Mouse (Mus musculus): ENCODE data around the gene Il22ra1.

Gene Il22ra1

DNA sequence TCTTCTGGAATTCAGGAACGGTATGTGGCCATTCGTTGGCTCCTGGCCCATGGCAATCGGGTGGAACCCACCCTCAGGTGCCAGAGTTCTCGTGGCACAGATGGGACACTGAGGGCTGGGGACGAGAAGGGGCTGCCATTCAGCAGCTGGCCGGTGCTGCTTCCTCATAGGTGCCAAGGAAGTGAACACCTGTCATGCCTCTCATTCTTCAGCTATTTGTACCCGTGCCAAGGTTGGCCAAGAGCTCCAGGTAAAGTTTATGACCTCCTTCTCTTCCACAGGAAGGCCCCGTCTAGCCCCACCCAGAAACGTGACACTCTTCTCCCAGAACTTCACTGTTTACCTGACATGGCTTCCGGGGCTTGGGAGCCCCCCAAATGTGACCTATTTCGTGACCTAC, 37.7 kb upstream of the Il22ra1 start:
- Histone ChIP-seq H3K36me3 (ENCODE audit: insufficient read depth, low read length) (no peaks in the 10 kb centered on the region), H3K9me3 (ENCODE audit: low read length) (no peaks in the 10 kb centered on the region), H3K4me1 (replicated peaks; ENCODE audit: low read depth, low read length) (peaks cover 33% of the 10 kb centered on the region), H3K4me3 (replicated peaks; ENCODE audit: low read length) (no peak overlapping the region), H3K27me3 (ENCODE audit: insufficient read depth, low read length) (peaks cover 42% of the 10 kb centered on the region)
- TF ChIP-seq CTCF (conservative IDR thresholded peaks at IDR 0.05; ENCODE audit: low read length) (no peak), POU5F1 (IDR thresholded peaks at IDR 0.05; ENCODE audit: borderline replicate concordance, low read length) (no peak), NANOG (IDR thresholded peaks at IDR 0.05; ENCODE audit: borderline replicate concordance, low read length) (no peak)

DNA sequence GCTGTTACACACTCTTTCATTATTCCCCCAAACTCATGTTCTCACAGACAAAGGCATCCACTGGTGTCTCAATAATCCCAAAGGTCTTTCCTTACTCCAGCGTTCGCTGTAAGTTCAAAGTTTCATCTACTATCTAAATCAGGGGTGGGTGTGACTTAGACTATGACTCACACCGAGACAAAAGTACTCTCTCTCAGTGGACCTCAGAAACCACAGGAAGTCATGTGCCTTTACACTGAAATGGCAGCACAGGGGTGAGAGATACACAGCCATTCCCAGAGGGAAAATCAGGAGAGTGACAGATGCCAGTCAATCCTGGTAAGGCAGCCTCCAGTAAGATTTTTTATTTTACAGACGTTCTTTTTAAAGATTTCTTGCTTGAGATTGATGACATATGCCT, 35.1 kb upstream of the Il22ra1 start:
- TF ChIP-seq POU5F1 (IDR thresholded peaks at IDR 0.05; ENCODE audit: borderline replicate concordance, low read length) (no peak), NANOG (IDR thresholded peaks at IDR 0.05; ENCODE audit: borderline replicate concordance, low read length) (no peak), CTCF (conservative IDR thresholded peaks at IDR 0.05; ENCODE audit: low read length) (no peak)
- Histone ChIP-seq H3K4me3 (replicated peaks; ENCODE audit: low read length) (no peak overlapping the region), H3K36me3 (ENCODE audit: insufficient read depth, low read length) (no peaks in the 10 kb centered on the region), H3K4me1 (replicated peaks; ENCODE audit: low read depth, low read length) (peaks cover 11% of the 10 kb centered on the region), H3K9me3 (ENCODE audit: low read length) (no peaks in the 10 kb centered on the region), H3K27me3 (ENCODE audit: insufficient read depth, low read length) (peaks cover 15% of the 10 kb centered on the region)

DNA sequence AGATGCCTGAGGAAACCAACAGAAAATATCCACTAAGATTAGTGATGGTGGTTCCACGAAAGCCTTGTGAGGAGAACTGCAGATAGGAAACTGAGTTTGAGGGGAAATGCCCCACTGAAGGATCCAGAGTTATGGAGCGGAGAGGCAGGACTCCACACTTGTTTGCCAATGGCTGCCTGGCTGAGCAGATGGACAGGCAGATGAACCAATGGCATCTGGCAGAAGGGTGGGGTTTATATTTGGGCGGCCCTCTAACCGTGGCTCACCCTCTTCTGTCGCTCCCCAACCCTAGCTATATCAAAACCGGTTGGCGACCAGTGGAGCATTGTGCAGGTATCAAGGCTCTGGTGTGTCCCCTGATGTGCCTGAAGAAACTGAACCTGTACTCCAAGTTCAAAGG, 29.5 kb upstream of the Il22ra1 start:
- Histone ChIP-seq H3K36me3 (ENCODE audit: insufficient read depth, low read length) (peaks cover 24% of the 10 kb centered on the region), H3K27me3 (ENCODE audit: insufficient read depth, low read length) (no peaks in the 10 kb centered on the region), H3K4me3 (replicated peaks; ENCODE audit: low read length) (peak overlapping the region; percentile 77), H3K9me3 (ENCODE audit: low read length) (no peaks in the 10 kb centered on the region), H3K4me1 (replicated peaks; ENCODE audit: low read depth, low read length) (peaks cover 21% of the 10 kb centered on the region)
- no peak for TF ChIP-seq POU5F1 (IDR thresholded peaks at IDR 0.05; ENCODE audit: borderline replicate concordance, low read length)
- TF ChIP-seq CTCF (conservative IDR thresholded peaks at IDR 0.05; ENCODE audit: low read length), result no peak
- TF ChIP-seq NANOG (IDR thresholded peaks at IDR 0.05; ENCODE audit: borderline replicate concordance, low read length), result no peak

GRCm38 (mm10) chr4:135703497-135703896, 24.5 kb upstream of the Il22ra1 start:
- Histone ChIP-seq H3K4me1 (replicated peaks; ENCODE audit: low read depth, low read length) (peaks cover 23% of the 10 kb centered on the region), H3K4me3 (replicated peaks; ENCODE audit: low read length) (no peak overlapping the region)
- TF ChIP-seq NANOG (IDR thresholded peaks at IDR 0.05; ENCODE audit: borderline replicate concordance, low read length), result no peak
- TF ChIP-seq POU5F1 (IDR thresholded peaks at IDR 0.05; ENCODE audit: borderline replicate concordance, low read length), result no peak
- no peak for TF ChIP-seq CTCF (conservative IDR thresholded peaks at IDR 0.05; ENCODE audit: low read length)

DNA sequence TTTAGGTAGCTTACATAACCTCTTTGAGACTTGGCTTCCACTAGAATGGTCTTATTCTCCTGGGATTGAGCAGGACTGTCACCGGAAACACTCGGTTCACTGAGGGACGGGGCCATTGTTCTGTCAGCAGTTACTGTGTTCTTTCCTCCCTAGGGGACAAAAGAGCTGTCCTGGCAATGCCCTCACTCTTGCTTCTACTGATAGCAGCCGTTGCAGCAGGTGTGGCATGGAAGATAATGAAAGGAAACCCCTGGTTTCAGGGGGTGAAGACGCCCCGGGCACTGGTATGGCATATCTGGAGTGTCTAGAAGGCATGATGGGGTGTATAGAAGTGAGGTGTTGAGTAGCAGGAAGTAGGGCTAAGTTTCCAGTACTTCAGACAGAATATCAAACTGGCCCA, 24.0 kb upstream of the Il22ra1 start:
- H3K9me3 ChIP-seq (ENCODE audit: low read length), result no peaks in the 10 kb centered on the region
- no peak for TF ChIP-seq POU5F1 (IDR thresholded peaks at IDR 0.05; ENCODE audit: borderline replicate concordance, low read length)
- TF ChIP-seq NANOG (IDR thresholded peaks at IDR 0.05; ENCODE audit: borderline replicate concordance, low read length), result no peak
- TF ChIP-seq CTCF (conservative IDR thresholded peaks at IDR 0.05; ENCODE audit: low read length), result no peak
- H3K27me3 ChIP-seq (ENCODE audit: insufficient read depth, low read length), result no peaks in the 10 kb centered on the region
- no peak overlapping the region for H3K4me3 ChIP-seq (replicated peaks; ENCODE audit: low read length)
- peaks cover 24% of the 10 kb centered on the region for H3K4me1 ChIP-seq (replicated peaks; ENCODE audit: low read depth, low read length)
- peaks cover 57% of the 10 kb centered on the region for H3K36me3 ChIP-seq (ENCODE audit: insufficient read depth, low read length)

More at GRCm38 (mm10) chr4:135703497-135703896, 24.5 kb upstream of the Il22ra1 start:
- Histone ChIP-seq H3K27me3 (ENCODE audit: insufficient read depth, low read length) (no peaks in the 10 kb centered on the region), H3K9me3 (ENCODE audit: low read length) (no peaks in the 10 kb centered on the region), H3K36me3 (ENCODE audit: insufficient read depth, low read length) (peaks cover 57% of the 10 kb centered on the region)

DNA sequence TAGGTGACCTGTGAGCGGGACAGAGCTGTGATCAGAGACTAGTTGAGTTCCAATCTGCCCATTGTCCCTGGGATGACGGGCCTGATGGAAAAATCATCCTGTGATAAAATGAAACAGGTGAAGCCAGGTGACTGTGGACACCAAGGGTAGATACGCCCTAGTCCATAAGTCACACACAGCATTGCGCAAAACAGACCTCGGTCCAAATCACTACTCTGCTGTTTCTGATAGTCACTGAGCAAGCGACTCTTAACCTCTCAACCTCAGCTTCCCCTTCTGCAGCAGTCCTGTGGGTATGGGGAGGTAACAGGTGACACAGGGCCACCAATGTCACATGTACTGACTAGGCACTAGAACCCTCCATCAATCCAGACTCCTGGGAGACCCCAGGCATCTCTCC, 21.9 kb upstream of the Il22ra1 start:
- no peaks in the 10 kb centered on the region for H3K27me3 ChIP-seq (ENCODE audit: insufficient read depth, low read length)
- no peak overlapping the region for H3K4me3 ChIP-seq (replicated peaks; ENCODE audit: low read length)
- no peak for TF ChIP-seq CTCF (conservative IDR thresholded peaks at IDR 0.05; ENCODE audit: low read length)
- TF ChIP-seq NANOG (IDR thresholded peaks at IDR 0.05; ENCODE audit: borderline replicate concordance, low read length), result no peak
- no peak for TF ChIP-seq POU5F1 (IDR thresholded peaks at IDR 0.05; ENCODE audit: borderline replicate concordance, low read length)
- H3K9me3 ChIP-seq (ENCODE audit: low read length), result no peaks in the 10 kb centered on the region
- peaks cover 20% of the 10 kb centered on the region for H3K4me1 ChIP-seq (replicated peaks; ENCODE audit: low read depth, low read length)
- peaks cover 50% of the 10 kb centered on the region for H3K36me3 ChIP-seq (ENCODE audit: insufficient read depth, low read length)

GRCm38 (mm10) chr4:135709072-135709564, 18.9 kb upstream of the Il22ra1 start:
- no peaks in the 10 kb centered on the region for H3K27me3 ChIP-seq (ENCODE audit: insufficient read depth, low read length)
- H3K36me3 ChIP-seq (ENCODE audit: insufficient read depth, low read length), result peaks cover 27% of the 10 kb centered on the region

GRCm38 (mm10) chr4:135709621-135710020, 18.4 kb upstream of the Il22ra1 start:
- Histone ChIP-seq H3K4me1 (replicated peaks; ENCODE audit: low read depth, low read length) (peaks cover 32% of the 10 kb centered on the region), H3K36me3 (ENCODE audit: insufficient read depth, low read length) (peaks cover 22% of the 10 kb centered on the region), H3K4me3 (replicated peaks; ENCODE audit: low read length) (no peak overlapping the region), H3K9me3 (ENCODE audit: low read length) (no peaks in the 10 kb centered on the region), H3K27me3 (ENCODE audit: insufficient read depth, low read length) (no peaks in the 10 kb centered on the region)
- TF ChIP-seq POU5F1 (IDR thresholded peaks at IDR 0.05; ENCODE audit: borderline replicate concordance, low read length), result no peak
- no peak for TF ChIP-seq CTCF (conservative IDR thresholded peaks at IDR 0.05; ENCODE audit: low read length)
- TF ChIP-seq NANOG (IDR thresholded peaks at IDR 0.05; ENCODE audit: borderline replicate concordance, low read length), result no peak

More at GRCm38 (mm10) chr4:135709072-135709564, 18.9 kb upstream of the Il22ra1 start:
- TF ChIP-seq POU5F1 (IDR thresholded peaks at IDR 0.05; ENCODE audit: borderline replicate concordance, low read length), result no peak
- peak; percentile 84 for TF ChIP-seq CTCF (conservative IDR thresholded peaks at IDR 0.05; ENCODE audit: low read length)
- no peak for TF ChIP-seq NANOG (IDR thresholded peaks at IDR 0.05; ENCODE audit: borderline replicate concordance, low read length)
- no peak overlapping the region for H3K4me3 ChIP-seq (replicated peaks; ENCODE audit: low read length)
- H3K4me1 ChIP-seq (replicated peaks; ENCODE audit: low read depth, low read length), result peaks cover 34% of the 10 kb centered on the region
- H3K9me3 ChIP-seq (ENCODE audit: low read length), result no peaks in the 10 kb centered on the region

- TF ChIP-seq CTCF (conservative IDR thresholded peaks at IDR 0.05; ENCODE audit: low read length), result no peak
- TF ChIP-seq POU5F1 (IDR thresholded peaks at IDR 0.05; ENCODE audit: borderline replicate concordance, low read length), result no peak
- no peak for TF ChIP-seq NANOG (IDR thresholded peaks at IDR 0.05; ENCODE audit: borderline replicate concordance, low read length)
- Histone ChIP-seq H3K27me3 (ENCODE audit: insufficient read depth, low read length) (no peaks in the 10 kb centered on the region), H3K36me3 (ENCODE audit: insufficient read depth, low read length) (peaks cover 15% of the 10 kb centered on the region), H3K9me3 (ENCODE audit: low read length) (no peaks in the 10 kb centered on the region), H3K4me1 (replicated peaks; ENCODE audit: low read depth, low read length) (peaks cover 32% of the 10 kb centered on the region), H3K4me3 (replicated peaks; ENCODE audit: low read length) (no peak overlapping the region)
These were observed 17.6 kb upstream of the Il22ra1 start for GRCm38 (mm10) chr4:135710392-135710791.

Data from E14TG2a.4 (cell line).